In the genomic region with DNA sequence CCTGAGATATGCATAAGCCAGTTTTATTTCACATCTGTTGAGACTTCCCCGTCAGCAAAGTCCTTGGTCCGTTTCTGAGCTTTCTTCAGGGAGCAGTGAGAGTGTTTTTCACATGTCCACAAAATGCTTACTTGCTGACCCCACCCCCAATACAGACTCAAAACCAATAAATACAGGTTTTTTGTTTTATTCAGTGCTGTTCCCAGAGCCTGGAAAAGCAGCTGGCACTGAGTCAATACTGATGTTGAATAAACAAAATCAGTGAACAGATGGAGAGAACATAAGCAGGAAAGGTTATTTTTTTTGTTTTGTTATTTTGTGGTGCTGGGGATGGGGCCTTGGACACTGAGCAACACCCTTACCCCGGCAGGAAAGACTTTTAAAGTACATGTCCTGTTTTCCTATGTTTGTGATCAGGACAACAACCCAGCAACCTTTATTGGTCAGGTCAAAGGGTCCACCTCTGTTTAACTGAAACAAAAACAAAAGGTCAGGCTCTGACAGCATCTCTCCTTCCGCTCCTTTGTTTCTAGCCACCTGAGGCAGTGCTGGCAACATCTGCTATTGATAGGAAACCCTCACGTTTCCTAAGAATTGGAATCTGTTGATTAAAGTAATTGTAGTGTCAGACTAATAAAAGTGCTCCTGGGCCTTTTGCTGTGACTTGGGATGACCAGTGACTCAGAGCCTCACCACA, we compare ENCODE assay signal across 8 mouse cellular contexts. TPM values are rescaled to one million over a fixed set of nuclear protein-coding genes. Genes with fewer than 3 reads are reported as not detected.
A peak's percentile ranks its signal among the peaks of the same experiment; 100 is the strongest.
DNase-seq lines count a peak whose midpoint lies in the region; ATAC-seq lines count a peak whose summit lies in the region.
"Had no signal": no experiment of that assay in that cellular context is flagged by ENCODE, and none has a peak within 500 bp of the region (broad histone marks: within the 10 kb centered on the region; RNA-seq: fewer than 3 reads in every experiment).

No protein-coding gene starts in this region.

- H3K9me3 ChIP-seq in limb, embryonic 12.5 days, result no peaks in the 10 kb centered on the region

- no peak overlapping the region for H3K4me2 ChIP-seq in limb, embryonic 12.5 days

- no peak overlapping the region for H3K4me3 ChIP-seq in limb, embryonic 12.5 days (replicated peaks)
- H3K4me3 ChIP-seq: erythroblast, embryonic 14.5 days had no signal

- H3K36me3 ChIP-seq in limb, embryonic 12.5 days, result 0 out of 2 replicates have a peak, but pooled peaks cover 6% of the 10 kb centered on the region

- peak; percentile 21 for DNase-seq in kidney, postnatal 10 days
- DNase-seq in kidney, adult 18-20 months, result no peak
- DNase-seq in R1 (ENCODE audit: low read depth, low spot score), result peak; percentile 75
- peak; percentile 42 for DNase-seq in embryo, embryonic 11 days
- no peak for DNase-seq in gastrocnemius, postnatal 10 days
- DNase-seq in frontal cortex, postnatal 25 days (ENCODE audit: low spot score in 2 of 2), result no peak

- no peak overlapping the region for H3K9ac ChIP-seq in limb, embryonic 12.5 days (replicated peaks)

- ATAC-seq in limb, embryonic 12.5 days (ENCODE audit: insufficient number of reproducible peaks, insufficient read depth, low FRiP score, low TSS enrichment, low read depth), result no peak

- WGBS in limb, embryonic 12.5 days, result 8% methylated on average over 5 of the region's 5 CpGs

- peak overlapping the region; percentile 75 for H3K27ac ChIP-seq in limb, embryonic 12.5 days

- H3K4me1 ChIP-seq in limb, embryonic 12.5 days (replicated peaks), result peaks cover 28% of the 10 kb centered on the region

- no peaks in the 10 kb centered on the region for H3K27me3 ChIP-seq in limb, embryonic 12.5 days

RNA-seq across cellular contexts. Expression of gene Lpar6, which starts 6.3 kb away (rescaled TPM):
- polyA plus RNA-seq in limb, embryonic 12.5 days (2016; fragmentation: Nextera tagmentation; extraction: Ambion mirVana), result 18.5 and 20.4 TPM in 2 replicates
- total RNA-seq in gastrocnemius, postnatal 10 days (2021), result 1 to 10 TPM; 3.0 to 3.1 TPM
- polyA plus RNA-seq: erythroblast, embryonic 14.5 days had no signal

Comparison
In these comparisons a context has a peak if more than half of its experiments do, and no peak if none do; other contexts are left out.
1. DNase-seq: peak in kidney, postnatal 10 days (single experiment), R1 (single experiment) and embryo, embryonic 11 days (single experiment); none in kidney, adult 18-20 months (single experiment), gastrocnemius, postnatal 10 days (single experiment) and frontal cortex, postnatal 25 days (0 of 2).